Mouse (Mus musculus) heart, embryonic 12.5 days (tissue): ENCODE data around the gene Lce1a2. TPM values are rescaled to one million over a fixed set of nuclear protein-coding genes. Genes with fewer than 3 reads are reported as not detected.

ENCODE experiments used
- ATAC-seq: fragments of 200-750 bp; cut with Nextera tagmentation; 2 replicates; pipeline ENCODE4 v1.8.0; 2017; ENCODE audit warnings: moderate TSS enrichment, moderate library complexity; ENCODE audit not compliant: insufficient number of reproducible peaks, low FRiP score
- H3K27ac ChIP-seq: fragments of 300-500 bp; sonication (generic); 2 replicates; pipeline ENCODE4 v1.5.1; 2016; ENCODE audit warnings: mild to moderate bottlenecking, moderate library complexity; ENCODE audit not compliant: poor library complexity, severe bottlenecking
- H3K27me3 ChIP-seq: fragments of 300-500 bp; sonication (generic); replicated peaks from 2 replicates; pipeline ENCODE4 v1.6.1; 2016; ENCODE audit warnings: mild to moderate bottlenecking, moderate library complexity
- H3K36me3 ChIP-seq: fragments of 300-500 bp; sonication (generic); 2 replicates; pipeline ENCODE4 v1.6.1; 2016; ENCODE audit warnings: mild to moderate bottlenecking, moderate library complexity
- H3K4me1 ChIP-seq: fragments of 300-500 bp; sonication (generic); replicated peaks from 2 replicates; pipeline ENCODE4 v1.6.1; 2016; ENCODE audit warnings: mild to moderate bottlenecking
- H3K4me2 ChIP-seq: fragments of 300-500 bp; sonication (generic); 2 replicates; pipeline ENCODE4 v1.6.1; 2016; ENCODE audit warnings: mild to moderate bottlenecking, moderate library complexity
- H3K4me3 ChIP-seq: fragments of 300-500 bp; sonication (generic); 2 replicates; pipeline ENCODE4 v1.5.1; 2016; ENCODE audit warnings: mild to moderate bottlenecking
- H3K9ac ChIP-seq: fragments of 300-500 bp; sonication (generic); 2 replicates; pipeline ENCODE4 v1.6.1; 2016; ENCODE audit warnings: mild to moderate bottlenecking, moderate library complexity
- H3K9me3 ChIP-seq: fragments of 300-500 bp; sonication (generic); replicated peaks from 2 replicates; pipeline ENCODE4 v1.6.1; 2016; ENCODE audit warnings: mild to moderate bottlenecking, moderate library complexity
- WGBS: fragments of 180-500 bp; shearing (Covaris S2); methylation state at CpG from one replicate; pipeline ENCODE4 v1.1.7; 2016; 5-methylcytosine and 5-hydroxymethylcytosine counted together
- polyA plus RNA-seq: library from polyadenylated mRNA; unstranded; fragments of >200 nt; fragmentation: Nextera tagmentation; extraction: Ambion mirVana; gene quantifications from 2 replicates; pipeline ENCODE4 v1.2.1, GENCODE M21; 2016

Gene Lce1a2
- polyA plus RNA-seq, 1 experiment from 2014 or later: not detected

DNA sequence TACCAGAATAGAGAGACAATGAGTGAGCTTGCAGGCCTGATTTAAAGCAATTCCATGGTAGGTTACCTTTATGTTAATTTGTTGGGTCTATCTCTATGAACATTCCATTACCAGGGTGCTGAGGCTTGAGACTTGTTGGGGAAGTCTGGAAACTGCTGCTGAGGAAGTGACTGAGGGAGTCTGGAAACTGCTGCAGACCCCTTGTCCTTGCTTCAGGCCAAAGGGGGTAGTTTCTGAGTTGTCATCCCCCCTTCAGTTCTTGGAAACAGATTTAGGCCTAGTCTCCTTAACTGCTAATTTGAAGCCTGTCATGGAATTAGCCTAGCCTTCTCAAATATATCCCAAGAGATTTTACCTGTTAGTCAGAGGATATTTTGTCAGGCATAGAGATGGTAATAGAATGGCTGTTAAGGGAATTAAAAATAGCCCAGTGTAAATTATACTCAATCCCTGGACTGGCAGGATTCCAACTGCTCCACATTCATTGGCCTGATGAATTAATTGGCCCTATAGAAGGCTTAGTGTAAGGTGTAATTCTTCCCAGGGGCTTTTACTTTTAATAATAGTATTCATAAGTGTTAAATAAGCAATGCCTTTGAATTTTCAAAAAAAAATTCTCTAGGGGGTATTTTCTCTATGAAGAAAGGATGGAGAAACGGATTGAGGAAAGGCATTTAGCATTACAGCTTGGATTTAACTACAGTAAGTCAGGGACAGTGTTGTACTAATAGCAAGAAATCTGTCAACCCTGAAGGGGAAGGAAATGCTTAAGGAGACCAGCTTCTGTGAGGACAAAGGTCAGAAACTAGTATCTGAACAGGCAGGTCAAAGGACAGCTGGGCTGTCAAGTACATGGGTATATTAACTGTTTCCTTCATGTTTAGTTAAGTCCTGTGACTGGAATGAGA is 32.1 kb downstream of the Lce1a2 start:
- no peak for ATAC-seq
- Histone ChIP-seq H3K27me3 (no peaks in the 10 kb centered on the region), H3K36me3 (no peaks in the 10 kb centered on the region), H3K27ac (no peak overlapping the region), H3K4me2 (no peak overlapping the region), H3K4me3 (no peak overlapping the region), H3K9me3 (no peaks in the 10 kb centered on the region), H3K9ac (no peak overlapping the region), H3K4me1 (no peaks in the 10 kb centered on the region)
- WGBS: 47% methylated on average over 1 of the region's 1 CpGs

DNA sequence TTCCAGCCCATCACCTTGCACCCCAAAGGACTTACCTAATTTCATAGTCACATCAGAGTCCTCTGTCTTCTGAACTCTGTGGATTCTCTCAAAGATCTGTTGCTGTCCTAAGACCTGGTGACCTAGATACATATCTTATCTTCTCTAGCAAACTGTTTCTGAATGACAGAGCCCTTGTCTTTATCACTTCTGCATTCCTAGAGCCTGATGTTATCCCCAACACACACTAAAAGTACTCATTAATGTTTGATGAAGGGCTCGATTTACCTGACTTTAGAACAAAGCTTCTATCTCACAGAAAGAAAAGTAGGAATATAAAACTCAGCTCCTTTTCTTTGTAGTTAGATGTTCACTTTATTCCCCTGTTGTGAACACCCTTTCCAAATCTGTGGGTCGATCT is 48.6 kb downstream of the Lce1a2 start, which contains the start of gene Lce6a:
Gene Lce6a, minus strand, starts transcription at position 101 of the 400 bp plus-strand sequence.
- Histone ChIP-seq H3K27ac (no peak within 1 kb of the TSS), H3K4me2 (no peak within 1 kb of the TSS), H3K4me3 (no peak within 1 kb of the TSS), H3K9ac (no peak within 1 kb of the TSS), H3K9me3 (no peaks in the 10 kb centered on the region), H3K27me3 (no peaks in the 10 kb centered on the region), H3K36me3 (no peaks in the 10 kb centered on the region), H3K4me1 (no peaks in the 10 kb centered on the region)
- WGBS: 62% methylated on average over 2 of the region's 2 CpGs
- ATAC-seq: no peak

Other genes with a start within 250 kb of the Lce1a2 start
- 6.1 and 9.4 TPM in 2 replicates for gene Gm9774, start 240.9 kb downstream of the Lce1a2 start, polyA plus RNA-seq
- not detected in 2 replicates for gene Sprr2k, start 237.7 kb downstream of the Lce1a2 start, polyA plus RNA-seq
- gene Sprr1b, start 231.5 kb downstream of the Lce1a2 start, polyA plus RNA-seq: not detected in 2 replicates
- not detected in 2 replicates for gene Sprr3, start 211.6 kb downstream of the Lce1a2 start, polyA plus RNA-seq
- gene Sprr1a, start 184.4 kb downstream of the Lce1a2 start, polyA plus RNA-seq: 0.24 and 0.37 TPM in 2 replicates
- not detected in 2 replicates for gene Sprr4, start 169.8 kb downstream of the Lce1a2 start, polyA plus RNA-seq
- gene 2310046K23Rik, start 135.8 kb downstream of the Lce1a2 start, polyA plus RNA-seq: not detected in 2 replicates
- not detected in 2 replicates for gene Ivl, start 96.6 kb downstream of the Lce1a2 start, polyA plus RNA-seq
- gene Smcp, start 81.3 kb downstream of the Lce1a2 start, polyA plus RNA-seq: not detected in 2 replicates
- not detected in 2 replicates for gene 2210017I01Rik, start 62.8 kb downstream of the Lce1a2 start, polyA plus RNA-seq
- not detected in 2 replicates for gene Lce6a, start 48.7 kb downstream of the Lce1a2 start, polyA plus RNA-seq
- not detected in 2 replicates for gene Lce1a1, start 22.0 kb downstream of the Lce1a2 start, polyA plus RNA-seq
- not detected in 2 replicates for gene Lce1b, start 13.4 kb downstream of the Lce1a2 start, polyA plus RNA-seq
- gene Lce1c, start 8.9 kb upstream of the Lce1a2 start, polyA plus RNA-seq: not detected in 2 replicates
- gene Lce1d, start 16.9 kb upstream of the Lce1a2 start, polyA plus RNA-seq: not detected in 2 replicates
- gene Lce1e, start 38.8 kb upstream of the Lce1a2 start, polyA plus RNA-seq: not detected in 2 replicates
- not detected in 2 replicates for gene Lce1f, start 50.0 kb upstream of the Lce1a2 start, polyA plus RNA-seq
- not detected in 2 replicates for gene Gm38119, start 68.8 kb upstream of the Lce1a2 start, polyA plus RNA-seq
- gene Lce1g, start 82.0 kb upstream of the Lce1a2 start, polyA plus RNA-seq: not detected in 2 replicates
- gene Lce1h, start 94.8 kb upstream of the Lce1a2 start, polyA plus RNA-seq: not detected in 2 replicates
- not detected in 2 replicates for gene Lce1i, start 108.6 kb upstream of the Lce1a2 start, polyA plus RNA-seq
- not detected in 2 replicates for gene Lce1j, start 120.2 kb upstream of the Lce1a2 start, polyA plus RNA-seq
- not detected in 2 replicates for gene Lce1k, start 137.6 kb upstream of the Lce1a2 start, polyA plus RNA-seq
- not detected in 2 replicates for gene Kprp, start 156.9 kb upstream of the Lce1a2 start, polyA plus RNA-seq
- gene Lce1l, start 181.0 kb upstream of the Lce1a2 start, polyA plus RNA-seq: not detected in 2 replicates
- not detected in 2 replicates for gene 2310050C09Rik, start 199.9 kb upstream of the Lce1a2 start, polyA plus RNA-seq